Mouse (Mus musculus): ENCODE measurements around the gene Lif.

The Lif gene

GRCm38 (mm10) chr11:4297753-4298152 lies 40.4 kb downstream of the Lif start:
- DNase-seq (ENCODE audit: low spot score in 2 of 2), result no peak

- no peak for DNase-seq (ENCODE audit: low spot score in 2 of 2)
These were observed 41.3 kb downstream of the Lif start for GRCm38 (mm10) chr11:4298615-4299014.

- DNase-seq (ENCODE audit: low spot score in 2 of 2), result no peak
These were observed 41.8 kb downstream of the Lif start for GRCm38 (mm10) chr11:4299191-4299590.

- DNase-seq (ENCODE audit: low spot score in 2 of 2), result no peak
These were observed 42.5 kb downstream of the Lif start for GRCm38 (mm10) chr11:4299735-4300474.

GRCm38 (mm10) chr11:4300683-4301082 lies 43.3 kb downstream of the Lif start:
- no peak for DNase-seq (ENCODE audit: low spot score in 2 of 2)

GRCm38 (mm10) chr11:4302363-4302913 lies 45.1 kb downstream of the Lif start:
- no peak for DNase-seq (ENCODE audit: low spot score in 2 of 2)

- DNase-seq (ENCODE audit: low spot score in 2 of 2), result no peak
These were observed 45.7 kb downstream of the Lif start for GRCm38 (mm10) chr11:4303033-4303432.

- no peak for DNase-seq (ENCODE audit: low spot score in 2 of 2)
These were observed 46.8 kb downstream of the Lif start for GRCm38 (mm10) chr11:4304203-4304602.

- DNase-seq (ENCODE audit: low spot score in 2 of 2), result no peak
These were observed 47.7 kb downstream of the Lif start for GRCm38 (mm10) chr11:4305090-4305489.

- DNase-seq (ENCODE audit: low spot score in 2 of 2), result no peak
These were observed 48.7 kb downstream of the Lif start for GRCm38 (mm10) chr11:4306086-4306485.

- no peak for DNase-seq (ENCODE audit: low spot score in 2 of 2)
These were observed 50.7 kb downstream of the Lif start for GRCm38 (mm10) chr11:4308060-4308513.

GRCm38 (mm10) chr11:4308514-4309450 lies 51.4 kb downstream of the Lif start:
- DNase-seq (ENCODE audit: low spot score in 2 of 2), result peak; percentile 43 to 55

- no peak for DNase-seq (ENCODE audit: low spot score in 2 of 2)
These were observed 52.3 kb downstream of the Lif start for GRCm38 (mm10) chr11:4309613-4310012.

- no peak for DNase-seq (ENCODE audit: low spot score in 2 of 2)
These were observed 53.0 kb downstream of the Lif start for GRCm38 (mm10) chr11:4310324-4310723.

GRCm38 (mm10) chr11:4312180-4312579 lies 54.8 kb downstream of the Lif start:
- DNase-seq (ENCODE audit: low spot score in 2 of 2), result no peak

GRCm38 (mm10) chr11:4317287-4317686 lies 59.9 kb downstream of the Lif start:
- no peak for DNase-seq (ENCODE audit: low spot score in 2 of 2)

- DNase-seq (ENCODE audit: low spot score in 2 of 2), result no peak
These were observed 60.7 kb downstream of the Lif start for GRCm38 (mm10) chr11:4318011-4318410.

GRCm38 (mm10) chr11:4319212-4319955 lies 62.0 kb downstream of the Lif start:
- no peak for DNase-seq (ENCODE audit: low spot score in 2 of 2)

- DNase-seq (ENCODE audit: low spot score in 2 of 2), result no peak
These were observed 63.5 kb downstream of the Lif start for GRCm38 (mm10) chr11:4320876-4321275.

Data from right cerebral cortex, postnatal 10 days (tissue).